Mouse (Mus musculus): ENCODE measurements around the gene Nup210.

Nup210 gene

GRCm38 (mm10) chr6:91116244-91117145 lies at the start of gene Nup210:
Gene Nup210, minus strand, starts transcription at chr6:91116829.
- DNase-seq (ENCODE audit: low read depth, low spot score) = peak; percentile 98

GRCm38 (mm10) chr6:91165210-91165609 lies 48.6 kb upstream of the Nup210 start:
- peak; percentile 48 for DNase-seq (ENCODE audit: low read depth, low spot score)

GRCm38 (mm10) chr6:91164584-91164983 lies 48.0 kb upstream of the Nup210 start:
- DNase-seq (ENCODE audit: low read depth, low spot score) = no peak

GRCm38 (mm10) chr6:91163195-91163911 lies 46.7 kb upstream of the Nup210 start:
- no peak for DNase-seq (ENCODE audit: low read depth, low spot score)

- DNase-seq (ENCODE audit: low read depth, low spot score) = no peak
Measured at GRCm38 (mm10) chr6:91162314-91162713, 45.7 kb upstream of the Nup210 start.

GRCm38 (mm10) chr6:91161506-91162235 lies 45.0 kb upstream of the Nup210 start:
- DNase-seq (ENCODE audit: low read depth, low spot score) = no peak

GRCm38 (mm10) chr6:91160976-91161375 lies 44.3 kb upstream of the Nup210 start:
- DNase-seq (ENCODE audit: low read depth, low spot score) = no peak

- DNase-seq (ENCODE audit: low read depth, low spot score) = no peak
Measured at GRCm38 (mm10) chr6:91160399-91160798, 43.8 kb upstream of the Nup210 start.

GRCm38 (mm10) chr6:91159047-91159446 lies 42.4 kb upstream of the Nup210 start:
- no peak for DNase-seq (ENCODE audit: low read depth, low spot score)

- no peak for DNase-seq (ENCODE audit: low read depth, low spot score)
Measured at GRCm38 (mm10) chr6:91157237-91157570, 40.6 kb upstream of the Nup210 start.

- peak; percentile 67 for DNase-seq (ENCODE audit: low read depth, low spot score)
Measured at GRCm38 (mm10) chr6:91156554-91157236, 40.1 kb upstream of the Nup210 start, which contains the start of gene Hdac11. Gene Hdac11, plus strand, starts transcription at chr6:91156665.

GRCm38 (mm10) chr6:91156062-91156461 lies 39.4 kb upstream of the Nup210 start:
- DNase-seq (ENCODE audit: low read depth, low spot score) = no peak

- DNase-seq (ENCODE audit: low read depth, low spot score) = no peak
Measured at GRCm38 (mm10) chr6:91155286-91155685, 38.7 kb upstream of the Nup210 start.

- no peak for DNase-seq (ENCODE audit: low read depth, low spot score)
Measured at GRCm38 (mm10) chr6:91154685-91155084, 38.1 kb upstream of the Nup210 start.

GRCm38 (mm10) chr6:91153549-91154064 lies 37.0 kb upstream of the Nup210 start:
- peak; percentile 48 for DNase-seq (ENCODE audit: low read depth, low spot score)

GRCm38 (mm10) chr6:91152892-91153548 lies 36.4 kb upstream of the Nup210 start:
- no peak for DNase-seq (ENCODE audit: low read depth, low spot score)

GRCm38 (mm10) chr6:91147152-91147770 lies 30.6 kb upstream of the Nup210 start:
- no peak for DNase-seq (ENCODE audit: low read depth, low spot score)

GRCm38 (mm10) chr6:91146443-91147151 lies 30.0 kb upstream of the Nup210 start:
- no peak for DNase-seq (ENCODE audit: low read depth, low spot score)

GRCm38 (mm10) chr6:91145572-91145971 lies 28.9 kb upstream of the Nup210 start:
- DNase-seq (ENCODE audit: low read depth, low spot score) = no peak

- DNase-seq (ENCODE audit: low read depth, low spot score) = no peak
Measured at GRCm38 (mm10) chr6:91145056-91145455, 28.4 kb upstream of the Nup210 start.
